Mouse (Mus musculus): ENCODE measurements around the gene Olfr1224-ps1.
"Not testable (repeated sequence)": the region's sequence is repeated elsewhere in the genome, so short reads cannot be mapped to it uniquely, and the experiment has no call there.

Gene Olfr1224-ps1

DNA sequence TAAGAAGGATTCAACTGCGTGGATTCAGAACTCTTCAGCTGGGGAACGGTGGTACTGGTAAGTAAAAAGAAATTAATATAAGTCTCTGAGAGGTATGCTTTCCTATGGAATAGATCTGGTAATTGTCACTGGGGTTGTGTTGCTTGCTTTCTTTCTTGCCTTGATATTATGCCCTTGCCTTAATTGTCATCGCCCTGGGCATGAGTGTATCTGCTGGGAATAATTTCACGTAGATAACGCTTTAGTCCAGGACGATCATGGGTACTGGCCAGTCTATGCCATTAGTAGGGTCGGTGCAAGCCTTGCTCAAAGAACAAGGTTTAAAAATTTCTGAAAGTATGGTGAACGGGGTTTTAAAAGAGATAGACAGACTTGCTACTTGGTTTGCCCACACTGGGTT lies at the start of gene Olfr1224-ps1:
TSS of gene Olfr1224-ps1 (minus strand) at position 101 of the 400 bp plus-strand sequence.
- not testable (repeated sequence) for DNase-seq (ENCODE audit: low spot score)

- no peak for DNase-seq (ENCODE audit: low spot score)
These were observed 36.1 kb upstream of the Olfr1224-ps1 start, which contains the start of gene Olfr1226 for GRCm38 (mm10) chr2:89199948-89200347. Gene Olfr1226 (minus strand): TSS chr2:89200048.

DNA sequence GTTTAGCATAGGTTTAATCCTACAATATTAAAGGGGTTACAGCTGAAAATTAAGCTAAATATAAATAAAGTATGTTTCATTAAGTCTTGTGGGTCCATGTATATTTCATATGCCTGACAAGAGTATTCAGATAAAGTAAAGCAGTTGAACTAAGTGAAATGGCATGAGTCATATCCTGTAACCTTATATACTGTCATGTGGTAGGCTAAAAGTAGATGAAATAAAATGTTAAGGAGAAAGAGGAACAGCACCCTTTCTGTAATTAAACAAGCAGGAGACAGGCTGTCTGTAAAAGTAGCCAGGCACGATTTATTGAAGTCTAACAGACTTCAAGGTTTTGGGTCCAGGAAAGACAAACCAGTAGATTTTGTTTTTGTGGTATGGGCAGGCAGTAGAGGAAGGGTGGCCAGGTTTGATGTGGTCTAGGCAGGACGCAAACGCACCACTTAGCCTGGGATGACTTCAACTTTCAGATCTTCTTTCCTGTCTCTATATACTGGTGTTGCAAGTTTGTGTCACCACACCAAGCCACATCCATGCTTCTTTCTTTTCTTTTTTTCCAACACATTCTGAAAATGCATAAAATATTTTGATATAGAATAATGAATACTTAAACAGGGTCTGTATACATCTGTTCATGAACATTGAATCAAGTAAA lies 32.6 kb upstream of the Olfr1224-ps1 start:
- no peak for DNase-seq (ENCODE audit: low spot score)

GRCm38 (mm10) chr2:89174569-89174968 lies 10.7 kb upstream of the Olfr1224-ps1 start, which contains the start of gene Olfr1225:
Gene Olfr1225 (minus strand): TSS chr2:89174669.
- no peak for DNase-seq (ENCODE audit: low spot score)

- DNase-seq (ENCODE audit: low spot score), result not testable (repeated sequence)
These were observed 820 bp upstream of the Olfr1224-ps1 start for GRCm38 (mm10) chr2:89164711-89165110.

DNA sequence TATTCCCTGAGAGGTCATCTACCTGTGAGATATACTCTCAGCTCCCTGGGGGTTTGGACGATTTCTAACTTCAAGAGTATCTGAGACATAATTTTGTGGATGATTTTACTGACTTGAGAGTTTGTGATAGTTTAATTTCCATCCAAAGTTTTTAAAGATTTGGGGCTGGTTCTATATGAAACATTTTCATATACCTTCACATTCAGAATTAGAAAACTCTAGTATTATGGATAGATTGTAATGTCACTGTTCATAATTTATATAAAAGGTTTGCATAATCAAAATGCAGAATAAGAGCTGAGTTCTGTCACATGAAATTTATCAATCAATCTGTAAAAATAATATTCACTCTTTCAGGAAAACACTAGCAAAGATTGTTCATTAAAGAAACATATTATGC lies 12.4 kb downstream of the Olfr1224-ps1 start, which contains the start of gene Olfr1223:
TSS of gene Olfr1223 (minus strand) at position 101 of the 400 bp plus-strand sequence.
- DNase-seq (ENCODE audit: low spot score), result no peak

- no peak for DNase-seq (ENCODE audit: low spot score)
These were observed 30.9 kb downstream of the Olfr1224-ps1 start, which contains the start of gene Olfr1222 for GRCm38 (mm10) chr2:89132954-89133353. Gene Olfr1222 (minus strand): TSS chr2:89133054.

- DNase-seq (ENCODE audit: low spot score), result no peak
These were observed 46.7 kb downstream of the Olfr1224-ps1 start, which contains the start of gene Olfr1221 for GRCm38 (mm10) chr2:89117183-89117582. Gene Olfr1221 (minus strand): TSS chr2:89117283.

- DNase-seq (ENCODE audit: low spot score), result no peak
These were observed 57.2 kb downstream of the Olfr1224-ps1 start, which contains the start of gene Olfr1220 for GRCm38 (mm10) chr2:89106735-89107134. Gene Olfr1220 (minus strand): TSS chr2:89106835.

- no peak for DNase-seq (ENCODE audit: low spot score)
These were observed 58.2 kb downstream of the Olfr1224-ps1 start for GRCm38 (mm10) chr2:89105651-89106050.
